Mouse (Mus musculus) G1E (cell line): ENCODE measurements around the gene Nudcd2.

Source experiments
- CTCF ChIP-seq: IDR thresholded peaks from 2 replicates; pipeline ENCODE4 v1.5.1; 2012; ENCODE audit warnings: low read depth, low read length, inconsistent platforms, mixed read lengths
- GATA1 ChIP-seq: IDR thresholded peaks from 2 replicates; pipeline ENCODE4 v1.6.1; 2012; ENCODE audit warnings: borderline replicate concordance, low read length, inconsistent platforms, mixed read lengths
- GATA2 ChIP-seq: IDR thresholded peaks from 2 replicates; pipeline ENCODE4 v1.6.1; 2012; ENCODE audit warnings: low read depth, low read length, inconsistent platforms, borderline replicate concordance
- POLR2AphosphoS5 ChIP-seq: IDR thresholded peaks from 2 replicates; pipeline ENCODE4 v1.6.1; 2012; ENCODE audit warnings: low read depth, low read length, inconsistent platforms; ENCODE audit not compliant: insufficient replicate concordance
- TAL1 ChIP-seq: conservative IDR thresholded peaks from 2 replicates; pipeline ENCODE4 v1.6.1; 2012; ENCODE audit warnings: low read depth, low read length, inconsistent platforms, mixed read lengths

GRCm38 (mm10) chr11:40764690-40765089, 31.2 kb downstream of the Nudcd2 start:
- TF ChIP-seq TAL1 (no peak), CTCF (no peak), GATA1 (no peak), POLR2AphosphoS5 (no peak), GATA2 (no peak)
